Mouse (Mus musculus) splenic B cell, adult 2 months (primary cell): ENCODE results near the gene Baiap3.
"Not testable (repeated sequence)": the region's sequence is repeated elsewhere in the genome, so short reads cannot be mapped to it uniquely, and the experiment has no call there.

Source experiments
- DNase-seq: peaks from one replicate; pipeline ENCODE4 v3.0.0-alpha.2; 2011; ENCODE audit warnings: low read depth, low spot score
- H3K27me3 ChIP-seq: 2 replicates; pipeline ENCODE4 v1.6.1; 2012; ENCODE audit warnings: mild to moderate bottlenecking, low read length, moderate library complexity, mixed read lengths; ENCODE audit not compliant: control insufficient read depth, poor library complexity, insufficient read depth, severe bottlenecking
- H3K36me3 ChIP-seq: 2 replicates; pipeline ENCODE4 v1.6.1; 2012; ENCODE audit warnings: mild to moderate bottlenecking, low read length, moderate library complexity, mixed read lengths; ENCODE audit not compliant: control insufficient read depth, poor library complexity, insufficient read depth, severe bottlenecking

Gene Baiap3

DNA sequence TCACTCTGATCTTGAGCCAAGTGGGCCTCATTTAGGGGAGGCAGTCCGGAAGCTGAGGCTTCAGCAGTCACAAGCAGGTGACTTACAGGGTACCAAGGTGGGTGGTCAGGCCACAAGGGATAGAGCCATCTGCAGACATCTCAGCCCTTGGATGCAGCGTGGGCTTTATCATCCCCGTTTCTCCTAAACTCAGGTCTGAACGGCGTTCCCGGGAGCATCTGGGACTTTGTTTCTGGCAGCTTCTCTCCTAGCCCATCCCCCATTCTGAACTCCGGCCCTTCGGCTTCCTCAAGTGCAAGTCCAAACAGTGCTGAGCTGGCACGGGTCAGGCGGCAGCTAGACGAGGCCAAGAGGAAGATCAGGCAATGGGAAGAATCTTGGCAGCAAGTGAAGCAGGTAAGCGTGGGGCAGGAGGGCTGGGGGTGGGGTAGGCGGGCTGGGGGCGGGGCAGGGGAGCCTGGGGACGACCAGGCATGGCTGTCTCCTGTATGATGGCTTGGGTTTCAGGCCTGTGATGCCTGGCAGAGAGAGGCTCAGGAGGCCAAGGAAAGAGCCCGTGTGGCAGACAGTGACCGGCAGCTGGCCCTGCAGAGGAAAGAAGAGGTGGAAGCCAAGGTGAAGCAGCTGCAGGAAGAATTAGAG, 26.0 kb downstream of the Baiap3 start:
- H3K36me3 ChIP-seq, H3K27me3 ChIP-seq, DNase-seq: not testable (repeated sequence)

DNA sequence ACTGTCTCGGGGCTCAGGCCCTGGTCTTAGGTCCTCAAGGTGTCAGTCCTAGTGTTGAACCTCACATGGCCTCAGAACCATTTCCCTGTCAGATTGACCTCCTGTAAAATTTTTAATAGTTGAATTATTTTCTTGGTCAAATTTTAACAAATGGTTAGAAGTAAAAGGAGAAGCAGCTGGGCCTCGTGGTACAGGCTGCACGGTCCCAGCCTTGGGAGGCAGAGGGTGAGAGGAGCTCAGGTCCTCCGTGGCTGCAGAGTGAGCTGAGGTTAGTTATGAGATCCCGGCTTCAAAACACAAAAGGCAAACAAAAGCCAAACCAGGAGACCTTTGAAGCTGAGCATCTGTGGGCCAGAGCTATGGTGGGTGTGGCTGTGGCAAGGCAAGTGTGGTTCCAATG, 28.2 kb downstream of the Baiap3 start:
- Histone ChIP-seq H3K27me3 (no peaks in the 10 kb centered on the region), H3K36me3 (peaks cover 5% of the 10 kb centered on the region)
- DNase-seq: no peak

DNA sequence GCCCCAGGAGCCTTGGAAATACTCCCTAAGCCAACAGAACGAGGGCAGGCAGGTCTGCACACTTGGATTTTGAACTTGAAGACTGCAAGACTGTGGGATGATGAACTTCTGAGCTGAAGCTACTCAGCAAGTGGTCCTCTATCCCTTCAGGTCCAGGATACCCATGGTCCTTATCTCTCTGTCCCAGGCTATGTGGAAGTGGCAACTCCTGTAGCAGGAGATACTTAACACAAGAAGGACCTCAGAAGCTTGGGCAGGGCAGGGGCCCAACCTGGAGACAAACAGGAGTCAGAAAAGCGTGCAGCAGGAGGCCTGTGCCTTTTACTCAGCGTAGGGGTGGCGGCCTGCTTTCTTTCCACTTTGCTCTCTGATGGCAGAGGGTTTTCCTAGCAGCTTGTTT, 30.5 kb downstream of the Baiap3 start:
- no peaks in the 10 kb centered on the region for H3K27me3 ChIP-seq
- peaks cover 4% of the 10 kb centered on the region for H3K36me3 ChIP-seq
- no peak for DNase-seq

DNA sequence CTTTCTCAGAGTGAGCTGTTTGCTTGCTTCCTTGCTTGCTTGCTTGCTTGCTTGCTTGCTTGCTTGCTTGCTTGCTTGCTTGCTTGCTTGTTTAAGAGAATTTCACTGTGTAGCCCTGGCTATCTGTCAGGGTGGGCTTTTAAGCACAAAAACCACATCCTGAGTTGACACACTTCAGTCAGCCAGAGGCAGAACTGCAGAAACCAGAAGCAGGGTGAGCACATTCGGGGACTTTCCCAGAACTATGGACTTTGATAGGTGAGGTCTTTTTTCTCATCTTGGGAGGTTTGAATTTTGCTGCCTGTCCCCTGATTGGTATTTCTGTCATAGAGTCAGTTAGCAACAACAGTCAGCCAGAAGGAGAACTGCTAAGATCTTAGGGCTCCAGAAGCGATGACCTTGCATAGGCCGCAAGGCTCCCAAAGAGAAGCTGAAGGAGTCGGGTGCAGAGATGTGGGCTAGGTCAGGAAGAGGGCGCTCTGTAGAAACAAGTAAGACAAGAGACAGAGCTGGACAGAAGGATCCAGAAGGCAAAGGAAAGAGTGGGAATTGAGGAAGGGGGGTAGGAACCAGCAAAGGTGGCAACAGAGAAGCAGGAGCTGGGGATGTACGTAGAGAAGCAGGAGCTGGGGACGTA, 31.5 kb downstream of the Baiap3 start:
- H3K27me3 ChIP-seq: no peaks in the 10 kb centered on the region
- H3K36me3 ChIP-seq: no peaks in the 10 kb centered on the region; the same call in 1 of the 2 replicates
- DNase-seq: peak; percentile 68

DNA sequence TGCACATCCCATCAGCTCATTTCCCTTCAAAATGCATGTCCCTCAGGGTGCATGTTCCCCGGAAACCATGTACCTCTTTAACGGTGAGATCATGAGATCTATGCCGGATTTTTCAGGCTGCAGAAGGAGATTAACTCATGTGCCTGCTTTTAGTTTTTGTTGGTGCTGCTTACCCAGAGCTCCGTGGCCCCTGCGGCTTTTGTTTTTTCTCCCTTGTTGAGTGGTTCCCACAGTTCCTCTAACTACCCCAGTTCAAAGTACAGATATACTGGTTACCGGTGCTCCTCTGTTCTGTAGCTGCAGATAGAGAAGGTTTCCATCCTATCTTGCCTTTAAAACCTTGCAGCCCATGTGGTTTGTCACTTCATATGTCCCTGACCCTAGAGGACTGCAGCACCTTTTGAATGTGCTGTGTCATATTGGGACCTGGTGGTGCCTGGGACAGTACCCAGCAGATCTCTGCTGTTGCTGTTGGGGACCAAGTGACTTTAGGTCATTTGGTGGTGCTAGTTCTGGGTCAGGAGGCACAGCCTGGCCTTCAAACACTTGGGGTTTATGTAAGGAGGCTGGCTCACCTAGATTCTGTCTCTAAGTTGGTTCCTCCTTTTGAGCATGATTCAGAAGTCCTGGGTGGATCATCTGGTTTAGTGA, 33.1 kb downstream of the Baiap3 start:
- H3K36me3 ChIP-seq: no peaks in the 10 kb centered on the region; the same call in 1 of the 2 replicates
- no peaks in the 10 kb centered on the region for H3K27me3 ChIP-seq
- DNase-seq: no peak

DNA sequence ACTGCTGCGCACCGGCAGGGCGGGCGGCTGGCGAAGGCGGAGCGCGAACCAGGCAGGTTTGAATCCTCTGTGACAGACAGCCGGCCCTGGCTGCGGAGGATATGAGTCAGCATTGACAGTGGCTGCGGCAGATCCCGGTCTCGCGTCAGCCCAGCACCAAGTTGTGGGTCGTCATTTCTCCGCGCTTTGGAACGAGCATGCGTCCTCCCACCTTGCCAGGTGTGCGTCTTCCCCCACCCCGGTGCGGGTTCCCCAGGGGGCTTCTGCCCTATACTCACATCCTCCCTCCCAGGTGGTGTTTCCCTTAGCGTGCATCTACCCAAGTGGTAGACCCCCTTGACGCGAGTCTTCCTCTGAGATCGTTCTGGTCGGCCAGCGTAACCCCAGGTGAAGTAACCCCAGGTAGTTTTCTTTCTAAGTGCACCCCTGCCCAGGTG, 33.6 kb downstream of the Baiap3 start:
- peak; percentile 47 for DNase-seq
- H3K36me3 ChIP-seq, H3K27me3 ChIP-seq: not testable (repeated sequence)

DNA sequence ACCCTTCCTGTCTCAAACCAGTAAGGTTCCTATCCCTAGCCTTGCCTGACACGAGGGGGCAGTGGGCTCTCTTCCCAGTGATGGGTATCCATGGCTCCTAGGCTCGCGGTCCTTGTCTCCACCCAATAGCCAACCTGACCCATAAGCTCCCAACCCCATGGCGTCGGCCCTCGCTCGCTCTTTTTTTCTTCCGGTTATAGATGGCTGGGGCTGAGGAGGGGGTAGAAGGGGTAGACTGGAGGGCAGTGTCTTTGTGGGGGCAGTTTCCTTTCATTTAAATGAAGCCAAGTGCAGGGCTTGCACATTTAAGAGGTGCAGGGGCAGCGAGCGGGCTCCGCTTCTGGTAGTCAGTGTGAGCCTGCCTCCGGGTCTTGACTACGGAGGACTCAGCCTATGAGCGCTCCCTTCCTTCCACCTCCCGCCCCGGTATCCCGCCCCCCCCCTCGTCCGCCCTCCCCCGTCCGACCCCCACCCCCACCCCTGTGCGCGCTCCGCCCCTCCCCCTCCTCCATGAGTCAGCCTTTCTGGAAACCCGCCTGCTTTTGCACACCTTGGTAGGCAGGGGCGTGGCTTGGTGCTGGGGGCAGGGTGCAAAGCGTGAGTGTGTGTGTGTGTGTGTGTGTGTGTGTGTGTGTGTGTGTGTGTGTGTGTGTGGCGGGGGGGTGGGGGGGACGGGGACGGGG, 34.2 kb downstream of the Baiap3 start:
- Histone ChIP-seq H3K27me3 (no peaks in the 10 kb centered on the region), H3K36me3 (no peaks in the 10 kb centered on the region; the same call in 1 of the 2 replicates)
- DNase-seq: peak; percentile 64

DNA sequence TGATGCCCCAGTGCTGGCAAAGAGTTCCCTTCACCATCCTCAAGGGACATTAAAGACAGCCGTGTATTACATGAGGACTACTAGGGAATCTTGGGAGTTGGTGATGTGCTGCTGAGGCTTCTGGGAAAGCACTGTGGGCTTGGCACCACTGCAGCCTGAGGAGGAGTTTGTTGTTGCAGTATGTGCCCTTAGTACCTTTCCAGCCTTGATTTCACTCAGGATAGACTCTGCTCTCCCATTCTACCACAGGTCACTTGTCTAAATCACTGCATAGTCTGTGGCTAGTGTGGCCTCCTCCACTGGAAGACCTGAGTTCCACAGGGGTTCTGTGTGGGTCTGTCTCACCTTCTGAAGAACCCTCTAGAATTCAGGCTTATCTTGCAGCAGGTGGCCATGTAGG, 35.4 kb downstream of the Baiap3 start:
- H3K27me3 ChIP-seq: no peaks in the 10 kb centered on the region
- H3K36me3 ChIP-seq: no peaks in the 10 kb centered on the region; the same call in 1 of the 2 replicates
- no peak for DNase-seq

DNA sequence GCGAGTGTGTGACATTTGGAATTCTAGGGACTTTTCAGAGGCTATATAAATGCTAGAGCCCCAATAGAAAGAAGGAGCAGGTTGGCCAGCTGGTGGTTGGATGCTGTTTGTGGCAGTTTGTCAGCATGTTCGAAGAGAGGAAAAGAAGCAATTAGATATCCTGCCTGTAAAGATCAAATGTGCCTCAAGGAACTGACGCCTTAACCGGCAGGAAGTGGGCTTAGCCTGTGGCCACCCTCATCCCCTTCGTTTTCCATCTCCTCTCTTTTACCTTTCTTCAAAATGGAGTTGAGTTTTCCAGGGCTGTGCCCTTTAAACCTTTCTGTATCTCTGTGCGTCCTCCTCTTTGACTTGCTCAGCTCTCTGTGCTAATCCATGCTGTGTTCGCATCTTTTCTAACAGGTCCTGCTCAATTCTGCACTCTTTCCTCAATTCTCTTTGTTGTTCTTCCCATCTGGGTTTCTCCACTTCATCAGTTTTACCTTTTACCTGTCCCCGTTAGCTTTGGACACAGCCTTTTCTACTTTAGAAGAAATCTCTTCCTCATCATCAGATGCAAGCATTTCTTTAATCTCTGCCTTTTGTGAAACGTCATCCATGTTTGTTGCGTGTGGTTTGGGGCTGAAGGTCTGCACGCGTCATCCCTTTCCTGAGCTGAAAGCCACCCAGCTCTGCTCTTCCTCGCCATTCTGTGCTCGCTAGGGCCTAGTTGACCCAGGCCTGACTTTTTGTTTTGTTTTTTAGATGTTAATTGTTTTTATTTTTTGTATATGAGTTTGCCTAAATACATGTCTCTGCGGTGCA, 36.5 kb downstream of the Baiap3 start:
- DNase-seq: no peak
- H3K36me3 ChIP-seq: no peaks in the 10 kb centered on the region; the same call in 1 of the 2 replicates
- H3K27me3 ChIP-seq: no peaks in the 10 kb centered on the region

DNA sequence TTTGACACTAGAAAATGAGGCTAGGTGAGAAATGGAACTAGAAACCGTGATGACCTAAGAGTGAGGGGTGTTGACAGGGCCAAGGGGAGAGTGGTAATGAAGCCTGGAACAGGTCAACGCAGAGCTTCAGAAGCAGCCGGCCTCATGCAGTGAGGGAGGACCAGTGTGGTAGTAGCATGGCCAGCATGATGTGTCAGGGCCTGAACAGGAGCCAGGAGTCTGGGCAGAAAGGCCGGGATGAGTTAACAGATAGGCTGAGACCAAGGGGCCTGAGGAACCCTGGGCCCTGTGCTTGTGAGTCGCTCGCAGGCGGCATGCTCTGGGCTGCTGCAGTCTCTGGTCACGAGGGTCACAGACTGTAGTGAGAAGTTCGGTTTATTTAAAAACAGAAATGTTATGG, 37.2 kb downstream of the Baiap3 start:
- H3K27me3 ChIP-seq: no peaks in the 10 kb centered on the region
- peaks cover 4% of the 10 kb centered on the region for H3K36me3 ChIP-seq
- DNase-seq: no peak

DNA sequence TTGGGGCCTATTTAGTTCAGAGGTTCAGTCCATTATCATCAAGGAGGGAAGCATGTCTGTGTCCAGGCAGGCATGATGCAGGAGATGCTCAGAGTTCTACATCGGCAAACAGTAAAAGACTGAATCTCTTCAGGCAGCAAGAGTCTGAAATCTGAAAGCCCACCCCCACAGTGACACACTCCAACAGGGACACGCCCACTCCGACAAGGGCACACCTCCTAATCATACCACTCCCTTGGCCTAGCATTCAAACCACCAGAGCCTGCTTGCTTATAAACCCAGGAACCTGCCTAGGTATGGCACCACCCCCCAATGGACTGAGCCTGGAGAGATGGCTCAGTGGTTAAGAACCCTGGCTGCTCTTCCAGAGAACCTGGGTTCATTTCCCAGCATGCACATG, 40.7 kb downstream of the Baiap3 start:
- no peak for DNase-seq
- Histone ChIP-seq H3K27me3 (no peaks in the 10 kb centered on the region), H3K36me3 (peaks cover 6% of the 10 kb centered on the region)

DNA sequence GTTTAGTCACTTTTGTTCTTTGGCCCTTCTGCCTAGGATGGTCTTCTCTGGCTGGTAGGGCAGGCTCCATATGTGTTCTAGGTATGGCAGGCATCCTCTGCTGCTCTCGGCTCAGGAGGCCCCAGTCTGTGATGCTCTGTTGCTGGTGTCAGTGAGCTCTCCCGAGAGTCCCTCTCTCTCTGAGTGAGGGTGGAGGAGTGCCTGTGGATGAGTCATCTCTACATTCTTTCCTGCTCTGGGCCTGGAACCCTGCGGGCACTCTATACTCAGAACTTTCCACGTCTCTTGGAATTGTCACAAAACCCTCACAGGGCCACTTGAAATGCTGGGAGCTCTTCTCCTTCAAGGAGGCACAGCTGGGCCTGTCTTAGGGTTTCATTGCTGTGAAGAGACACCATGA, 44.5 kb downstream of the Baiap3 start:
- H3K27me3 ChIP-seq: no peaks in the 10 kb centered on the region
- peaks cover 21% of the 10 kb centered on the region for H3K36me3 ChIP-seq
- no peak for DNase-seq

DNA sequence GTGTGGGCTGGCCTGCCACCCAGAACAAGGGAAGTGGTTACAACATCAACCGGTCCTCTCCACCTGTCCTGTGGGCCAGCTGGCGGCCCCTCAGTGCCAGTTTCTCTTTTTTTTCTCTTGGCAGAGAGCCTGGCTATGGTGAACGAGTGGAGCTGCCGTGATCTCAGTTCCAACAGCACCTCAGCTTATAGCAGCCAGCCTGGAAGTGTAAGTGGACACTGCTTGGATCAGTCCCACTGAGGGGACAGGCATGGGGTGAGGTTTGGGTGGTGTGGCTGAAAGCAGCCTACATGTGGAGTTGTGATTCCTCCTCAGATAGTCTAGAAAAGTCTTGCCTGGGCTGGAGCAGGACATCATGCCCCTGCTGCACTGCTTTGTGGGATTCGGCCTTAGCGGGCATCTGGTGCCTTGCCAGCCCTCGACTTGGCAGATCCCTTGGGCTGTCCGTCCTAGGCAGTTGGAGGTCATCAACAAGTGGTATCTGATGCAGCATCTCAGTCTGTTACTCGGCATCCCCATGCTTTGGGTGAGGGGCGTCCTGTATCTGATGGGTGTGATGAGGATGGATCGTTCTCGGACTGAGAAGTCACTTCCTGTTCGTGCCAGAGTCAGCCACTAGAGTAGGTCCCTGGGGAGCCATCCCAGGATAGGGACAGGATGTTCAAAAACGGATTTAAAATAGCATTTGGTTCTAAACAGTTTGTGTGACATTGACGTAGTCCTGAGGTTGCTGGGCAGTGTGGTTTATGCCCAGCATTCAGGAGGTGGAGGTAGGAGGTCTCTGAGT, 45.3 kb downstream of the Baiap3 start:
- peaks cover 23% of the 10 kb centered on the region for H3K36me3 ChIP-seq
- peak; percentile 34 for DNase-seq

DNA sequence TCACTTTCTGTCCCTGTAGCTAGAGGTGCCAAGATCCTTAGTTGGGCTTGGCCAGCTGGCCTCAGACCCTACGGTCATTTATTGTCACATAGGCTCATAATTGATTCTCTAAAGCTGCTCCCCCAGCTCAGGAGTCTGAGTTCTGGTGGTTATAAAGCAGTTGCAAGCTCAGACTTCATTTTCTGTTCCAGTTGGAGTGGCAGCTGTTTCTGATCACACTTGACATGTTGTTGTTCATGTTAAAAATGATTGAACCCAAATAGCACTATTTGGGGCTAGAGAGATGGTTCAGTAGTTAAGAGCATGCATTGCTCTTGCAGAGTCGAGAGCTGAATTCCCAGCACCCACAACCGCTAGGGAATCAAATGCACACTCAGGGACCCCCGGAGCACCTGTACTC, 46.2 kb downstream of the Baiap3 start:
- DNase-seq: no peak
- Histone ChIP-seq H3K27me3 (no peaks in the 10 kb centered on the region), H3K36me3 (peaks cover 25% of the 10 kb centered on the region)

More for the DNA sequence above, 45.3 kb downstream of the Baiap3 start:
- H3K27me3 ChIP-seq: no peaks in the 10 kb centered on the region
